Mouse (Mus musculus) kidney, postnatal 36 days (tissue): ENCODE results near the gene Gpc6.

ENCODE experiments used
- DNase-seq, 2 experiments: peaks; one replicate each; pipeline ENCODE4 v3.0.0; 2021 to 2022; ENCODE audit warnings: mixed read lengths in 2 of 2

Gene Gpc6

DNA sequence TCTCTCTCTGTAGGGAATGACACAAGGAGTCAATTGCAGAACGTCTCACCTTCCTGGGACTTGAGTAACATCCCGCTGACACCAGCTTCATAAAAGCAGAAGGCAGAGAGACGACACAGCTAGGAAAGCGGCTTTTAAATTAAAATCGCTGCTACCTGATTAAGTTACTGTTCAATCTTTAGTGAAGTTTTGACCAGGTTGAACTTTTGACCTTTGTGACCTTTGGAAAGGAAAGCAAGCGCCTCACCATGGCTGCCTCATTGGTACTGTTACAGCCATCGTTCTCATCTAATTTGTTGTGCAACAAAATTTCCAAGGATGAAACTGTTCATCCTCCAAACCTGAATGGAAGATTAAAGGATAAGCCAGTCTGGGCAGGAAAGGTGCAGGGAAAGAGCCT lies 830.1 kb downstream of the Gpc6 start:
- peak; percentile 4 to 18 for DNase-seq

DNA sequence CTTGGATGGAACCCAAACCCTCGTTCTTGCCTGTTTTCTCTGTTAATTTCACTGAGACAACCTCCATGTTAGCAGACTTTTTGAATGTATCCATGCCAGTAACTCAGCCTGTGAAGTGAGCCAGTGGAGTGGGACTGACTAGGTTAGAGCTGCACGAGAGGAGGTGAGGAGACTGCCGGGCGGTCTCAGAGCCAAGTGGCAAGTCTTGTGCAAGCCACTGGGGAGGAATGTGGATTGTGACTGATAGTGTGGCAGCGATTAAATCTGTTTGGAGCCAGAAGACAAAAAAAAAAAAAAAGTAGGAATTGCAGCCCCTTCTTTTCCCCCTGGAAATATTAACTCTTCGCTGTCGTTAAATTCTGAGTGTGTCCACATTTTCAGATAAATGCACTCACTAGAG lies 831.4 kb downstream of the Gpc6 start:
- no peak for DNase-seq

DNA sequence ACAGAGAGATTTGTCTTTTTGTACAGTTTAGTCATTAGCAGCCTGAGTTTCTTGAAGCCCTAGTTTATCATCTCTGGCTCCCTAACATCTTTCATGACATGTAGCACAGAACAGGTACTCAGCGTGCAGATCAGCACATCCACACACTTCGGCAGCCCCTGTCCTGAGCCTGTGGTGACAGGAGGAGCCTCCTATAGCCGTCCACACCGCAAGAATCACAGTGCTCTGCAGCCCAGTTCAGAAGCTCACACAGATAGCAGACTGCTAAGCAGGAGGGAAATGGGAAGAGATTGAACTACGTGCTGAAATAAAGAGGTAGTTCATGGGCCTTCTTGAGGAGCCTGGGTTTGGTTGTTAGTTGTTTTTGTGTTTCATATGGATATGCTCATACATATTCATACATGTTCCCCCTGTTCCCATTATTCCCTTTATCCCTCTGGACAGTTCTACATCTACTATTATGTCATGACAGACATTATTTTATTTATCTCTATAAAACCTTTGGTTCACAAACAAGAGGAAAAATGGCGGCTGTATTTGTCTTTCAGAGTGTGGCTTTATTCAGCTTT lies 832.8 kb downstream of the Gpc6 start:
- no peak for DNase-seq

DNA sequence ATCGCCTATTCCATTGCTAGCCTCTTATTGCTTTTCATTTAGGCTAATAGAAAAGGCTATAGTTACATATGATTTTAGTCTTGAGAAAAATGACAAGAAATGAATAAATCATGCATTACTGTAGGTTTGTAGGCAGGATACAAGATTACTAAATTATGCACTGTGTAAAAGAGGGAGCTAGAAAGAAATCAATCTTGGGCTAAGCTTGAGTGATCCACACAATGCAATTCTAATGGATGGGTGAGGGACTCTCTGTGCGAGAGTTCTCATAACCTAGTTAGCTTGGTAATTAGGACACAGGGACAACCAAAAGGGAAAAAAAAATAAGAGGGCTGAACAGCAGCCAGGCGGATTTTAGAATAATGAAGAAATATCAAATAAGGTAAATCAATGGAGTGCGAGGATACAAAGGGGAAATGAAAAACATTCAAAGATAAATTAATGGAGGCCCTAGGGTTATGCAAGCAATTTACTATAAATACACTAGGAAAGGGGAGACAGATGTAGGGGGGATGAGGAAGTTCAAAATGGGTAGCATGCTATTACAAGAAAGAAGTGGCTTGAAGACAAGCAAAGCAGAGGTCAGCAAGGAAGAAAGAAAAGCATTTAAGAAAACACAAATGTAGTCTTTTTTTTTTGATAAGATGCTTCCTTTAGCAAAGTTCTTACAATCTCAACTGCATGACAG lies 835.9 kb downstream of the Gpc6 start:
- DNase-seq: no peak

DNA sequence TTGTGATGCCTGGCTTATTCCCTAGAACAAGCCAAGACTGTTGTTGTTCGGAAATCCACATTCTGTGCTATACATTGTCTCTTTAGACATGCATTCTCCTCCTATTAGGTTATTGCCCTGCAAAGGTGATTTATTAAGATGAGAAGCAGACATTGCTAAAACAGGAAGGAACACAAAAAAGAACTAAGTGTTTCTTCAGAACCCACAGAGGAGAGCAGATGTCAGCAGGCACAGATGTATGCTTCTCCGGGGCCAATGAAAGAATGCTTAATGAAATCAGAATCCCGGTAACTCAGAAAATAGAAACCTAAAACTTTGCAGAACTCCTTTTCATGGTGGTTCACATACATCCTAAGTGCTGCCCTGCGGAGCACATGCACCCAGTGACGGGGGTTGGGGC lies 837.8 kb downstream of the Gpc6 start:
- DNase-seq: no peak

DNA sequence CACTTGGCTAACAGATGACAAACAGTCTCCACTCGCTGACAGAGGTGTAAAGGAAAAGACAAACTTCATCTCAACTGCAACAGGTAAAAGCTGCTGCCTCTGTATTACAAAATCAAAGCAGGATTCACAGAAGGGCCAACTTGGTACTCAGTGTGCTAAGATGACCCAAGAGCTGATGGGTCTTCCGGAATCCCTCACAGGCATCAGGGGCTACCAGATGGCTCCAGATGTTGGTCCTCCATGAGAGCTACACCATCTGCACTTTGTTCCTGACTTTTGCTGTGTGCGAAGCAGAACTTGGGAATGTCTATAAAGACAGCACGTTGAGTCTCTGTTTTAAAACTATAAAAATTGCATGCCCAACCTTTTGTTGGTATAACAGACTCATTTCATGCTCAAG lies 842.7 kb downstream of the Gpc6 start:
- DNase-seq: no peak

DNA sequence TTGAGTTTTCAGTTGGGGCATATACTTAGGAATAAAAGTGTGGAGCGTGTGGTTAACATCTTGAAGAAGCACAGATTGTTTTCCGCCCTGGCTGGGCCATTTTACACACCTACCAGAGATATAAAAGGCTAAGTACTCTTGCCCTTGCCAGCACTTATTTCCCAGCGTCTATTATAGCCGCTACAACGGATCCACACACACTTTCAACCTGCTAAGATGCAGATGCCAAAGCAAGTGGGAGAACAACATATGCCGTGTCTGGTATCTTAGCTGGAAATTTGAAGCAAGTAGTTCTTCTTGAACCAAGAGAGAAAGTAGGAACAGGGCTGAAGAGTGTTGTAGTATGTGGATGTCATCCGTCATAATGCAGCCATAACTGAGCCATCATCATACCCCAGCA lies 843.6 kb downstream of the Gpc6 start:
- DNase-seq: no peak

DNA sequence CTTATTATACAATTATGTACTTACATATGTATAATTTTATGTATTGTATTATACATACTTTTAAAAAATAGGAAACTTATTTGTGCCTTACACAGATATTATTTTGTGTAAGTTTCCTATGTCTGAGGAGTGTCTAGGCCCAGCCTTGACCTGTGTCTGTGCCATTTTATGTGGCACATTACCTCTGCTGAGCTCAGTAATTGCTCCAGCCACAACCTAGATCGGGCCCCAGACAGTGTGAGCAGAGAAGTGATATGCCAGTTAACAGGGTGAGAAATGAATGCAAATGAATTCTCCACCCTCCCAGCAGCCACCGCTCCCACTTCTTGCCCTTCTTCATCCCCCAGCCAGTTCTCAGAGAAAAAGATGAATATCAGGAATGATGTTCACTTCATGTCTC lies 848.3 kb downstream of the Gpc6 start:
- DNase-seq: no peak

DNA sequence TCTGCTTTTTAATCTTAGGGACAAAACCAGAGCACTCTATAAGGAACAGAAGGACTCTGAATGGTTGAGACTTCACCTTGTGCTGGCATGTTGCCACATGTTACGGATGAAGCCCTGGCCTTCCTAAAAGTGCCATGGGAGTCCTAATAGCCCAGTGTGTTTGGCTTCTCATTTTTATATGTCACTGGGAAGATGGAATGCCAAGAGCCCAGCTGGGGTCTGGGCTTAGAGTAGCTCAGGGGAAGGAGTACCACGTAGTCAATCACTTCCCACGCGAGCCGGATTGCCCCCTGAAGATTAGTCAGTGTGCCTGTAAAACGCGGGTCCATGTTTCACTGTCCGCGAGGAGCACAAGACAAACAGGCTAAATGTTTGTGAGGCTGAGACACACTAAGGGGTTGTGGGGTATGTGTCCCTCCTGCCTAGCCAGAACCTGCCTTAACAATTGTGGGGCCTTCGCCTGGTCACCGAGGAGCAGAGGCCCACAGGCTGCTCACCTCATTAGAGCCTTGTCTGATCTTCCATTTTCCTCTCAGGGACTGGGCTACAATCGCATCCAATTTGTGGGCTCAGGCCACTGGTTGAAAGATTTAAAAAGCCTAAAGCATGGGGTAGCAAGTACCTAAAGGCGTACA lies 852.9 kb downstream of the Gpc6 start:
- no peak for DNase-seq

DNA sequence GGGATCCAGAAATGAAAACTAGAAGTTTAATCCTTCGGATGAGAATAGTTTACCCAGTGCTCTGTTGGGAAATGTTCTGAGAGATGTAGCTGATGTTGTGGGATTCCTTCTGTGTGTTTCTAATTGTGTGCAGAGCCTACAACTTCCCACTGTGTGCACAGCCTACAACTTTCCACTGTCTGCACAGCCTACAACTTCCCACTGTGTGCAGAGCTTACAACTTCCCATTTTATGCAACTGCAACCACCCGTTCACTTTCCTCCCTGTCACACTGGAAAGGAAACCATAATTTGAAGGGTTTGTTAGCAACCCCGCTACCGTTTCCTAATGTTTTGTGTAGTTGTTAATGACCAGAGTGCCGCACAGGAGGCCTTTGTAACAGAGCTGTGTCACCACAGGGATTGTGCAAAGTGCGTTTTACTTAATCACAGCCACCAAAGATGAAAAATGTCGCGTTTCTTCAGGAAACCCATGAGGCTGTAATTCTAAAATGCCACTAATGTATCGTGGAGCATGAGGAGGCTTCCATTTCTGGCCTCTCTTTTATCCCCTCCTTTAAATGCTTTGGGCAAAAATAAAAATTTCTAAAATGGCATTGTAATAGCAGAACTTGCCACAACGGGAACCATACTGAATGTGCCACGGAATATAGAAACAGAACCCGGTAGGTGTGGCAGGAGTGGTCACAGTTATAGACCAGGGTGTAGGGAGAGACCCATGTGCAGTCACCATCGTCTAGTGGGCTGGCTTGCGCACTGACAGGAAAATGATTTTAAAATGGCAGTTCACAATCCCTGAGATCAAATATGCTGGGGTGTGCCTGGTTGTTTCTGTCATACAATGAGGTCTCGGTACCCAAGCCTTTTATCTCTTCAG lies 853.7 kb downstream of the Gpc6 start:
- no peak for DNase-seq

DNA sequence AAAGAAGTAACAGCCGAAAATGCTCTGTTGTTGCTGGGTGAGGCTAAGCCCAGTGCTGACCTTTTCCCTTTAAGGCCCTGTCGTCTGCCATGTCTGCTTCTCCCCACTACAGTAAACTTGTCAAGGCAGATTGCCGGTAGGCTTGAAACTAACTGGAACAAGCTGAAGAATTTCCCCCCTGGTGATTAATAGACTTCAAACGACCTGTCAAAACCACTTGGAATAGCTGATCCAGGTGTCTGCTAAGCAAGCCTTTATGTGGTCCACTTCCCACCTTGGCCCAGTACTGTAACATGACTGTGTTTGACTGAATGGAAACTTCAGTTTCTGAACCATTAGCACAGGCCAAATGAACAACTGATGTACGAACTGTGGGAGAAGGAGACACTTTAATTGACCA lies 856.6 kb downstream of the Gpc6 start:
- no peak for DNase-seq

DNA sequence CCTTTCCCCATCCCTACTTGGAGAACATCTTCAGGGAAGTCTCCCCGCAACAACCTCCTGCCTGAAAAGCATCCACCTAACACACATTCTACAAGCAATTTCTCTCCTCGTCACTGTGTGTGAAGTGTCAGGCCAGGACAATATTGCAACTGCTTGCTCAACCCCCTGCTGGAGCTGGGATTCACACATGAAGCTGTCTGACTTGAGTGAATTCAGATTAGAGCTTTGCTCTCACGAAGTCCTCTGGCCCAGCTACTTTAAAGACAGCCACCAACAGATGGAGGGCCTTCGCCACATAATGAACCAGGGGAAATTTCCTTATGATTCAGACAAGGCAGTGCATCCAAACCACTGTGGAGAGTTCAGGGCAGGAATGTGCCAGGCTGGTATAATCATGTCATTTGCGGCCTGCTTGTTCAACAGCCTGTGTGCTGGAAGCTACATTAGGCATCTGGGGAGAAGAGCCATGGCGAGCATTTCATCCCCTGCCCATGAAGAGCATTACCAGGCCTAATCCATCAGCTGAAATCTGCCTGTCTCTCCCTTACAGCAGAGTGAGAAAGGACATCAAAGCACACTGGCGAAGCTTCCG lies 858.7 kb downstream of the Gpc6 start:
- DNase-seq: no peak

DNA sequence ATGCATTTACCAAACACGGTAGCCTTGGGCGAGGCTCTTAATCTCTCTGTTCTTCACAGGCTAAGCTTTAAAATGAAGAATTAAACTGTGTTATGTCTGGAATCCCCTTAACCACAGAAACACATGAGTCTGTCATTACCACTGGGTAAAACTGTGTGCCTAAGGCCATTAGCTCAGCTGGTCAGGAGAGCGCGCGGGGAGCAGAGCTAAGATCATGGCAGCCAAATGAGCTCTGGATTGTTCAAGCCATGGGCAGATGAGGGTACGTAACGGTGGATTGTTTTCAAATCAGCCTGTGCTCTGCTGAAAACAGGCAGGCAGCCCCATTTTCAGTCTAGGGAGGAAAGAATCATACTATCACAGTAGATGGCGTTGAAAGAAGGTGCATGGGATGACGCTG lies 859.8 kb downstream of the Gpc6 start:
- DNase-seq: no peak

DNA sequence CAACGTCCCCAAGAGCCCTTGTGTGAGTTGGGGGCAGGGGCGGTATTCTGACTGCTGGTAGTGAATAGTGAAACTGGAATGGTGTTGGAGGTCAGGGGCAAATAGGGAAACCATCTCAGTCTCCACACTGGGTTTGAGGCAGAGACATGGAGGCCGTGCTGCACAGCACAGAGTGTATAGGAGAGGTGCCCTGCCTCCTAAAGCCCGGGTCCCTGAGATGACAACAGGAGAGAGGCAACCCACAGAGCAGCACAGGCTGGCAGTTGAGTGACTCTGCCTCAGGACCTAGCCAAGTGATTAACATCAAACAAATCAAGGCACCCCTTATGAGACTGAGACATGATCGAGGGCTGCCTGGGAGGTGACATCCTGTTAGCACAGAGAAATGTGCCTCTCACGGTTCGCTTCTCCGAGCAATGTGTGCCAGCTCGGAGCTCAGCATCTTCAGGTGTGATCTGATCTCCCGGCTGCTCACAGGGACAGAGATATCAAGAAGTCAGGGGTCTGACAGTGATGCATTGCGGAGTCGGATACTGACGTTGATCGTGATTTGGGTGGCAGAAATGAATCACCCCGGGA lies 860.5 kb downstream of the Gpc6 start:
- DNase-seq: no peak

DNA sequence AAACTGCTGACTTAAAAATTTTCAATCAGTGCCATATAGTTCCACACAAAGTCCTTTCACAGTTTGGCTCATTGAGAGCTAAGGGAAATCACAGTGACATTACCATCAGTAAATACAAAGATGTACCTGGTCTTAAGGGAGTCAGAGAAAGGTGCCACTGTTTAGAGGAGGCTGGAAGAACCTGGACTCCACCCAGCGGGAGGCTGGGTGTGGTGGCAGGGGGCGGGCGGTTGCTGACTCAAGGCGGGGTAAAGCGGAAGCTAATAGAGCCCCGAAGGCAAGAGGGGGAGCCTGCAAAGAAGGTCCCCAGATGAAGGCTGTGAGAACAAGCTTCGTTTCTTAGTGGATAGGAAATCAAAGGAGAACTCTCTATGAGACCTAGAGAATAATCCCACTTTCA lies 861.5 kb downstream of the Gpc6 start:
- DNase-seq: no peak

DNA sequence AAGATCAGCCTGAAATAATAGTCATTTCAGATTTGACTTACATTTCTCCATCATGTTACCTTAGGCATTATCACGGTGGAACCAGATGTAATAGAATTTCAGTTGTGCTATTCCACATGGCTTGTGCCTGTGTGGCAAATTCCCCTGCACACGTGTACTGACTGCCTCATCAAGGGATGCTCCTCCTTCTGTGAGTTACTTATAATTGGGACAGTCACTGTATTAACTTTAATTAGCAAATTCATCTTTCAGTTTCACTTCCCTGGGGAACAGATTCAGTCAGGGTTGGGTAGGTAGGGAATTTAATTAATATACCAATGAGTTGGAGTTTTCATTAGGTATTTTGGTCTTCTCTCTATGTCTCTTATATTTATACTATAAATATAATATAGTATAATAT lies 869.8 kb downstream of the Gpc6 start:
- DNase-seq: no peak

DNA sequence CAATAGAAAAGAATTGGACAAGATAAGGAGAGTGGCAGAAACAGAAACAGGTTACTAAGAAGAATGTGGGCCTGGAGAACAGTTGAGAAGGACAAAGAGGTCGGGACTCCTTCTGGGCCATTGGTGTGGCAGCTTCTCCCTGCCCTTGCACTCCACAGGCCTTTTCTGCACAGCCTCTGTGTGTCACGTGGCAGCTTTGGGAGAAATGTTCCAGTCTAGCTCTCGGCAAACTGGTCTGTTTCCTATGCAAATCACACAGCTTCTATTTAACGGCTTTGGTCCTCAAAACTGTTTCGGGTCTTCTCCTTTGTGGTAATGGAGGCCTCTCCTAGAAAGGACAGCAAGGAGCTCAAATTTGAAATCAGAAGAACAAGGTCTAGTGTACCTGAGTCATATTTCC lies 871.5 kb downstream of the Gpc6 start:
- DNase-seq: no peak

DNA sequence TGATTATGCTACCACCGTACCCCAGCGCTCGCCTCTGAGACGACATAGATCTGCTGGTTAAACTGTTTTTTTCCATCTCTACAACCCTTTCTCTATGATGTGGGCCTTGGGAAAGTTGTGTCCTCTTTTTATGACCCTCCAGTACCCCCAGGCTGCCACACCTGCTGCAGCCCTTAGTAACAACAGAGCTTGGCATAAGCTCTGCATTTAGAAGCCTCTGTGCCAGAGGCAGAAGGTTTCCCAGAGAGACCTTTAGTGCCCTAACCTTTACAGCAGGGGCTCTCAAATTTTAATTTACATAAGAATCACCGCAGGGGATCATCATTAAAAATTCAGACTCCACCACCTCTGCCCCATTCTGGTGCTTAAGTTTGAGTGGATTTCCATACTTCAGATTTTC lies 875.3 kb downstream of the Gpc6 start:
- DNase-seq: no peak

DNA sequence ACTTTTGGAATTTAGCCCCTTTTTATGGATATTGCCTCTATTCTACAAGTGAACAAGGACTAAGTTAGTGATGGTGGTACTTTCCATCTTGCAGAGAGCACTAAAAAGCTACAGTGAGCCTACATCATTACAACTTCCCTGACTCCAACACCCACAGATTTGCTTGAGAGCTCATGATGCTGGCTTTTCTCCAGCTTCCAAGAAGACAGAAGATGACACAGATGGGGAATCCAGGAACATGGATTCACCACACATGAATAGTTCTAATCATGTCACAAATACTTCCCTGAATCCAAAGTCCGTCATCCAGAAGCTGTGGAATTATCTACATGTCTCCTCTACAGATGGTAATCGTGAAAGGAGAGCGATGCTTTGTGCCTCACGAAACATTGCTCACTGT lies 882.7 kb downstream of the Gpc6 start:
- DNase-seq: no peak

DNA sequence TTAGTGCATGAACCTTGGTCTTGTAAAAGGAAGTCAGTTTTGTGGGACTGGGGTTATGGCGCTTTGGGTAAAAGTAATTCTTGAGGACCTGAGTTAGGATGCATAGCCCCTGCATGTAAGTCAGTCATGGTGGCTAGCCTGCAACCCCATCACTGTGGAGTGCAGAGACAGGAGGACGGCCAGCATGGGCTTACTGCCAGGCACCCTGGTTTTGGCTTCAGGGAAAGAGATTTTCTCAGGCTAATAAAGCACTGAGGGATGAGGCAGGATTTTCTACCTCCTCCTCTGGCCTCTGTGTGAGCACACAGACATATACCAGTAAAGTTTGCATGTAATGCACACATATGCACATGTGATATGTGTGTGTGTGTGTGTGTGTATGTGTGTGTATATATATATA lies 883.2 kb downstream of the Gpc6 start:
- no peak for DNase-seq

DNA sequence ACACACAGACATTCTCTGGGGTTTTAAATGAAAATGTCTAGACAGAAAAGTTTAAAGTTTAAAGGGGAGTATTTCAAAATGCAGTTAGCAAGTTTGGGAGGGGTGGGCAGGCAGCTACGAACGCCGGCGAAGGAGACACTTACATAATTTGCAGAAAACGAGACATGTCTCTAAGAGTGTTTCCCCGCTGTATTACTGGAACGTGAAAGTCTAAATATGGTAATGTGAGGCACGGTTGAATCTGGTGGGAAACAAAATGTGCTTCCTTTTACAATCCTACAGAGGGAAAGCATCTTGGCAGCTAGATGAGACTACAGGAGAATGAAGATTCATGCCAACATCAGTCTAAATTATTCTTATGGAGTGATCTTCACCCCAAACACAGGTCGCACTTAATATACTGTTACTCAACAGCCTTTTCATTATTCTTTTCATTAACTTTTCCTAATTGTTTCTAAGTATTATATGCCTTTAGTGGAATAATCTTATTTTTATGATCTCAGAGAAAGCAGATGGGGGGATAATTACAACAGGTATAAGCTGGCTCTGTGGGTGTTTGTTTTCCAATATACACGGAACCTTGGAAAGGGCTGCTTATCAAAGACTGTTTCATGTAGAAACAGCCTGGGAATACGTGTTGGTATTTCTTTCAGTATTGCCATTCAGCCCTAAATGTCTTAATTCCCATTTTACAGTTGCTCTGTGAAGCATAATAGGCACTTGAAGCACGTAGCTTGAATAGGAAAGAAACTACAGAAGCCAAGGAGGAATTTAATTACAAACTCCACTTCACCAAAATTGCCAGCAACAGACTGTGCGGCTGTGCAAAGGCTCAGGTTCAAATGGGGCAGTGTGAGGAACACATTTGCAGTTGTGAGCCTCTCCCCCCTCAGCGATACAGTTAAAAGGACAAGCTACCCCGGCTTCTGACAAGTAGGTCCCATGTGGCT lies 885.5 kb downstream of the Gpc6 start:
- DNase-seq: no peak

DNA sequence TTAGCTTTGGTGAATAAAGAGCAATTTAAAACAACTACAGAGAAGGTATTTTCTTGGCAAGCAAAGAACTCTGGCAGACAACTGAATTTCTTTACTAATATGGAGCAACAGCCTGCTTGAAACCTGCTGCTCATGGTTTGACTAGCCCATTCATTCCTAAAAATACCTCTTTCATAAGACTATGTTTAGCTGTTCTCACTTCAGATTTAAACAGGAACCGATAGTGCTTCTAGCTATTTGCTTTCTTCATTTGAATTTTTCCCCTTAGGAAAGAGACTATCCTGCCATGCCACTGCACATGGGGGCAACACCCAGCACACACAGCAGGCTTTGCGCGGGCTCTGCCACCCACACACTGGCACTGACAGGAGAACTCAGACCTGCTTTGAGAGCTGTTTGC lies 888.4 kb downstream of the Gpc6 start:
- no peak for DNase-seq
